Mouse (Mus musculus) intestine, postnatal 0 days (tissue): Measurements from ENCODE around the gene Olfr1209. TPM values are rescaled to one million over a fixed set of nuclear protein-coding genes. Genes with fewer than 3 reads are reported as not detected.

Source experiments
- ATAC-seq: fragments of 200-750 bp; cut with Nextera tagmentation; 2 replicates; pipeline ENCODE4 v1.8.0; 2017; ENCODE audit warnings: mild to moderate bottlenecking, moderate TSS enrichment, moderate library complexity
- H3K27ac ChIP-seq: fragments of 300-500 bp; sonication (generic); 2 replicates; pipeline ENCODE4 v1.5.1; 2014; ENCODE audit warnings: mild to moderate bottlenecking, low read depth, low read length, moderate library complexity
- H3K27me3 ChIP-seq: fragments of 300-500 bp; sonication (generic); replicated peaks from 2 replicates; pipeline ENCODE4 v1.6.1; 2014; ENCODE audit warnings: low read length, mixed read lengths; ENCODE audit not compliant: control insufficient read depth, insufficient read depth
- H3K36me3 ChIP-seq: fragments of 300-500 bp; sonication (generic); 2 replicates; pipeline ENCODE4 v1.6.1; 2014; ENCODE audit warnings: mild to moderate bottlenecking, moderate library complexity; ENCODE audit not compliant: control insufficient read depth, insufficient read depth
- H3K4me1 ChIP-seq: fragments of 300-500 bp; sonication (generic); replicated peaks from 2 replicates; pipeline ENCODE4 v1.6.1; 2014; ENCODE audit warnings: antibody characterized with exemption, low read length, mixed read lengths; ENCODE audit not compliant: control insufficient read depth, insufficient read depth
- H3K4me2 ChIP-seq: fragments of 300-500 bp; sonication (generic); replicated peaks from 2 replicates; pipeline ENCODE4 v1.6.1; 2014; ENCODE audit warnings: low read depth, mild to moderate bottlenecking, moderate library complexity
- H3K4me3 ChIP-seq: fragments of 300-500 bp; sonication (generic); 2 replicates; pipeline ENCODE4 v1.5.1; 2014; ENCODE audit warnings: low read depth, low read length
- H3K9ac ChIP-seq: fragments of 300-500 bp; sonication (generic); 2 replicates; pipeline ENCODE4 v1.6.1; 2014; ENCODE audit warnings: mild to moderate bottlenecking, low read depth, low read length
- H3K9me3 ChIP-seq: fragments of 300-500 bp; sonication (generic); 2 replicates; pipeline ENCODE4 v1.6.1; 2016; ENCODE audit warnings: mixed run types; ENCODE audit not compliant: control insufficient read depth
- CTCF ChIP-seq: sonication (generic); IDR thresholded peaks from 2 replicates; pipeline ENCODE4 v1.5.1; 2016; ENCODE audit warnings: low read depth, mild to moderate bottlenecking, control low read depth, antibody characterized with exemption, moderate library complexity
- WGBS: fragments of 180-500 bp; shearing (Covaris S2); extraction: QIAGEN DNeasy Blood & Tissue Kit; methylation state at CpG from one replicate; pipeline ENCODE4 v1.1.7; 2014; 5-methylcytosine and 5-hydroxymethylcytosine counted together
- polyA plus RNA-seq: library from polyadenylated mRNA; unstranded; fragments of >200 nt; fragmentation: Nextera tagmentation; extraction: Ambion mirVana; gene quantifications from 2 replicates; pipeline ENCODE4 v1.2.1, GENCODE M21; 2015

The Olfr1209 gene
- not detected in 2 replicates for polyA plus RNA-seq

GRCm38 (mm10) chr2:88915057-88915456 lies at the start of gene Olfr1209:
Olfr1209 (minus strand) TSS chr2:88915157.
- no peak within 1 kb of the TSS for H3K27ac ChIP-seq
- no peaks in the 10 kb centered on the region for H3K9me3 ChIP-seq
- H3K27me3 ChIP-seq, result no peaks in the 10 kb centered on the region
- H3K4me2 ChIP-seq, result no peak within 1 kb of the TSS
- H3K9ac ChIP-seq, result no peak within 1 kb of the TSS
- no peaks in the 10 kb centered on the region for H3K4me1 ChIP-seq
- no peak within 1 kb of the TSS for H3K4me3 ChIP-seq
- 88% methylated on average over 3 of the region's 3 CpGs for WGBS
- no peak for ATAC-seq
- no peaks in the 10 kb centered on the region for H3K36me3 ChIP-seq
- no peak for TF ChIP-seq CTCF

GRCm38 (mm10) chr2:88953669-88954068 lies 38.7 kb upstream of the Olfr1209 start, which contains the start of gene Olfr1212:
Olfr1212 (plus strand) TSS chr2:88953969.
- ATAC-seq, result no peak
- Histone ChIP-seq H3K4me3 (no peak within 1 kb of the TSS), H3K27me3 (no peaks in the 10 kb centered on the region), H3K36me3 (no peaks in the 10 kb centered on the region), H3K9me3 (no peaks in the 10 kb centered on the region), H3K4me2 (no peak within 1 kb of the TSS), H3K4me1 (no peaks in the 10 kb centered on the region), H3K9ac (no peak within 1 kb of the TSS), H3K27ac (no peak within 1 kb of the TSS)
- no peak for TF ChIP-seq CTCF

- no peak for TF ChIP-seq CTCF
- H3K4me1 ChIP-seq, result no peaks in the 10 kb centered on the region
- 86% methylated on average over 1 of the region's 1 CpGs for WGBS
Measured at GRCm38 (mm10) chr2:88938011-88938410, 23.1 kb upstream of the Olfr1209 start, which contains the start of gene Olfr1211. Olfr1211 (minus strand) TSS chr2:88938111.

GRCm38 (mm10) chr2:88902211-88902610 lies 12.7 kb downstream of the Olfr1209 start, which contains the start of gene Olfr1208:
Olfr1208 (minus strand) TSS chr2:88902311.
- Histone ChIP-seq H3K4me1 (no peaks in the 10 kb centered on the region), H3K27me3 (no peaks in the 10 kb centered on the region), H3K4me2 (no peak within 1 kb of the TSS), H3K9ac (no peak within 1 kb of the TSS), H3K4me3 (no peak within 1 kb of the TSS), H3K9me3 (no peaks in the 10 kb centered on the region), H3K36me3 (no peaks in the 10 kb centered on the region), H3K27ac (no peak within 1 kb of the TSS)
- ATAC-seq, result no peak
- TF ChIP-seq CTCF, result no peak

More at GRCm38 (mm10) chr2:88938011-88938410, 23.1 kb upstream of the Olfr1209 start, which contains the start of gene Olfr1211:
- Histone ChIP-seq H3K4me3 (no peak within 1 kb of the TSS), H3K9ac (no peak within 1 kb of the TSS), H3K27me3 (no peaks in the 10 kb centered on the region), H3K36me3 (no peaks in the 10 kb centered on the region), H3K9me3 (no peaks in the 10 kb centered on the region), H3K4me2 (no peak within 1 kb of the TSS), H3K27ac (no peak within 1 kb of the TSS)
- no peak for ATAC-seq

- 76% methylated on average over 2 of the region's 2 CpGs for WGBS
- H3K4me2 ChIP-seq, result no peak within 1 kb of the TSS
- no peak within 1 kb of the TSS for H3K27ac ChIP-seq
- no peaks in the 10 kb centered on the region for H3K27me3 ChIP-seq
- no peaks in the 10 kb centered on the region for H3K4me1 ChIP-seq
- H3K4me3 ChIP-seq, result no peak within 1 kb of the TSS
- no peaks in the 10 kb centered on the region for H3K36me3 ChIP-seq
- no peaks in the 10 kb centered on the region for H3K9me3 ChIP-seq
- no peak within 1 kb of the TSS for H3K9ac ChIP-seq
- no peak for TF ChIP-seq CTCF
- no peak for ATAC-seq
Measured at GRCm38 (mm10) chr2:88862931-88863330, 52.0 kb downstream of the Olfr1209 start, which contains the start of gene Olfr1206. Olfr1206 (plus strand) TSS chr2:88863231.

Other genes starting within 250 kb of the Olfr1209 start
- gene Olfr1193, start 239.5 kb downstream of the Olfr1209 start, polyA plus RNA-seq, result not detected in 2 replicates
- gene Olfr1195, start 226.0 kb downstream of the Olfr1209 start, polyA plus RNA-seq, result not detected in 2 replicates
- not detected in 2 replicates for gene Olfr1196, start 210.6 kb downstream of the Olfr1209 start, polyA plus RNA-seq
- not detected in 2 replicates for gene Olfr1197, start 182.8 kb downstream of the Olfr1209 start, polyA plus RNA-seq
- gene Olfr1198, start 163.8 kb downstream of the Olfr1209 start, polyA plus RNA-seq, result not detected in 2 replicates
- not detected in 2 replicates for gene Olfr1199, start 154.7 kb downstream of the Olfr1209 start, polyA plus RNA-seq
- not detected in 2 replicates for gene Olfr1200, start 144.7 kb downstream of the Olfr1209 start, polyA plus RNA-seq
- not detected in 2 replicates for gene Olfr1201, start 122.1 kb downstream of the Olfr1209 start, polyA plus RNA-seq
- gene Olfr1202, start 100.7 kb downstream of the Olfr1209 start, polyA plus RNA-seq, result not detected in 2 replicates
- not detected in 2 replicates for gene Olfr1205, start 85.4 kb downstream of the Olfr1209 start, polyA plus RNA-seq
- not detected in 2 replicates for gene Olfr1204, start 65.9 kb downstream of the Olfr1209 start, polyA plus RNA-seq
- gene Olfr1206, start 51.9 kb downstream of the Olfr1209 start, polyA plus RNA-seq, result not detected in 2 replicates
- not detected in 2 replicates for gene Olfr1208, start 12.8 kb downstream of the Olfr1209 start, polyA plus RNA-seq
- gene Olfr1211, start 23.0 kb upstream of the Olfr1209 start, polyA plus RNA-seq, result not detected in 2 replicates
- gene Olfr1212, start 38.8 kb upstream of the Olfr1209 start, polyA plus RNA-seq, result not detected in 2 replicates
- gene Gm13762, start 65.1 kb upstream of the Olfr1209 start, polyA plus RNA-seq, result not detected in 2 replicates
- not detected in 2 replicates for gene Olfr1214, start 77.5 kb upstream of the Olfr1209 start, polyA plus RNA-seq
- gene Olfr1215, start 91.8 kb upstream of the Olfr1209 start, polyA plus RNA-seq, result not detected in 2 replicates
- gene Olfr1216, start 103.2 kb upstream of the Olfr1209 start, polyA plus RNA-seq, result not detected in 2 replicates
- gene Olfr1217, start 116.9 kb upstream of the Olfr1209 start, polyA plus RNA-seq, result not detected in 2 replicates
- not detected in 2 replicates for gene Olfr1218, start 146.0 kb upstream of the Olfr1209 start, polyA plus RNA-seq
- not detected in 2 replicates for gene Olfr1219, start 168.4 kb upstream of the Olfr1209 start, polyA plus RNA-seq
- not detected in 2 replicates for gene Olfr1220, start 191.7 kb upstream of the Olfr1209 start, polyA plus RNA-seq
- gene Olfr1221, start 202.1 kb upstream of the Olfr1209 start, polyA plus RNA-seq, result not detected in 2 replicates
- gene Olfr1222, start 217.9 kb upstream of the Olfr1209 start, polyA plus RNA-seq, result not detected in 2 replicates
- not detected in 2 replicates for gene Olfr1223, start 236.4 kb upstream of the Olfr1209 start, polyA plus RNA-seq
- not detected in 2 replicates for gene Olfr1224-ps1, start 248.9 kb upstream of the Olfr1209 start, polyA plus RNA-seq